Mouse (Mus musculus): ENCODE results near the gene Scaper.

Scaper gene

GRCm38 (mm10) chr9:55937664-55938617 lies at the start of gene Scaper:
Gene Scaper (minus strand): TSS chr9:55938119.
- in situ Hi-C loops (cut with MboI): no loop called here

- in situ Hi-C loops (cut with MboI): no loop called here
Measured at GRCm38 (mm10) chr9:55946819-55947218, 8.9 kb upstream of the Scaper start.

GRCm38 (mm10) chr9:55941356-55941755 lies 3.4 kb upstream of the Scaper start:
- in situ Hi-C loops (cut with MboI): no loop called here

DNA sequence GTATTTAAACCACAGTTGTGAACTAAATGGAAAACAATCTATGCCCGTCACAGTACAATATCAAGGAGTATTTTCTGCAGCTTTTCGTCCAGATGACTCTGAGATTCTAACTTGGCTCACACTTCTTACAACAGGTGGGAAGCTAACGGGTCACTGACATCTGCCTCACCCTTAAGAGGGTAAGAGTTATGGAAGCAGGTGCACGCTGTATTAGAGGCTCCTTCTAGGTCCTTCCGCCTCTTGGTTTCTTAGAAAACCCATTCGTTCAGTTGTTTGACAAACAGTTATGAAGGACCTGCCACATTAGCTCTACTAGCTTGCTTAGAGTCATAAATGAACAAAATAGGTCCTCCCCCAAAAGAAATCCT lies 683 bp upstream of the Scaper start:
- in situ Hi-C loops (cut with MboI): no loop called here

- in situ Hi-C loops (cut with MboI): no loop called here
Measured at GRCm38 (mm10) chr9:55937224-55937663, 675 bp downstream of the Scaper start.

GRCm38 (mm10) chr9:55932482-55932881 lies 5.4 kb downstream of the Scaper start:
- in situ Hi-C loops (cut with MboI): no loop called here

DNA sequence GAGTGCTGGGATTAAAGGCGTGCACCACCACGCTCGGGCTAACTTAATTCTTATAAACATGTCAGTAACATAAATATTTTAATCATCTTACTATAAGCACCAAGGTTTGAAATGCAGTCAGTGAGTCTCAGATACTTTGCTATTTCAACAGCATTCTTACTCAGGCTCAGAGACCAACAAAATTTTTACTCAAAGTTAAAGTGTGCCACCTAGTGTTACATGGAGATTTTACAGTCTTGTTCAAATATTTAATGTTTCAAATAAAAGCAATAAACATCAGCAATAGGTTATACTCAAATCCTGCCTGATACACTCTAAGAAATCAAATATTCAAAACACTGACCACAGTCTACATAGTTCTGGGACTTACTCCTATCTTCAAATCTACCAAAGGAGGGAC lies 19.3 kb downstream of the Scaper start:
- in situ Hi-C loops (cut with MboI): no loop called here

- in situ Hi-C loops (cut with MboI): no loop called here
Measured at GRCm38 (mm10) chr9:55916751-55917150, 21.2 kb downstream of the Scaper start.

DNA sequence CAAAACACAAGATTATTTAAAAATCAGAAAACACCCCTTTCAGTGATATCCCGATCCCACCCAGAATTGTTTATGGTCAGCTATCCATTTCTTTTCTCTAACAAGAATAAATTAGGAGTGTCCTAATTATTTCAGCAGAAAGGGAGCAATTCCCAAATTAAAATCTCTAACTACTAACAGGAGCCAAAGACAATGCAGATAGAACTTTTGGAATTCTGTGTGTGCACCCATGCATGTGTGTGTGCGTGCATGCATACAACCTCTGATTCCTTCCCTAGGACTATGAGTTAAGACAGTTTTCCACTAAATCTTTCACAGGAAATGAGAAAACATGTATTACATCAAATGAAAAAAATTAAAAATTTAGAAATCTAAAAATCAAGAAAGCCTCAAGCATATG lies 26.4 kb downstream of the Scaper start:
- in situ Hi-C loops (cut with MboI): no loop called here

DNA sequence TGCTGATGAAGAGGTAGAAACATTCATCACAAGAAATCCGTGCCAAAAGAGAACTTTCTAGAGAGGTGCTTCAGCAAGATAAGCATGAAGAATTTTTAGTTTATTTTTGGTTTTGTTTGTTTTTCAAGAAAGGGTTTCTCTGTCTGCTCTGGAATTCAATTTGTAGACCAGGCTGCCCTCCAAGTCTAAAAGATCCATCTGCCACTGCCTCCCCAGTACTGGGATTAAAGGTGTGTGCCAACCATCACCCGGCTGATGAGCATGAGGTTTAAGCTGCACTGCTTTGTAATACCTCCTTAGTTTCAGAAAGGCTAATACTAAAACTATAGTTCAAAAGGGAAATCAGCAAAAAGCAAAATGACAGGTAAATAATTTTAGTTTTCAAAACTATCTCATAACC lies 35.0 kb downstream of the Scaper start:
- in situ Hi-C loops (cut with MboI): no loop called here

DNA sequence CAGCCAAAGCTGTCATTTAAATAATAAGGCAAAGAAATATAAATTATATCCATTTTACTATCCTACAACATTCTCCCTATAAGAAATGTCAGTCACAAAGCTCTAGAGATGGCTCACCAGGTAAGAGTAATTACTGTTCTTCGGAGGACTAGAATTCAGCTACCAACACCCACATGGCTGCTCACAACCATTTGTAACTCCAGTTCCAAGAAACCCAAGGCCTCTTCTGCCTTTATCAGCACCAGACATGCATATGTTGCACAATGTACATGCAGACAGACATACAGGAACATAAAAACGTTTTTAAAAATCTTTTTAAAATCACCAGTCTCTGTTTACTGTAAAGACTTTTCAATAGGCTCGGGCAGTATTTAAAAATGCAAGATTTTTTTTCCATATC lies 36.3 kb downstream of the Scaper start:
- in situ Hi-C loops (cut with MboI): no loop called here

GRCm38 (mm10) chr9:55900531-55900930 lies 37.4 kb downstream of the Scaper start:
- in situ Hi-C loops (cut with MboI): no loop called here

GRCm38 (mm10) chr9:55878066-55878465 lies 59.9 kb downstream of the Scaper start:
- in situ Hi-C loops (cut with MboI): no loop called here

DNA sequence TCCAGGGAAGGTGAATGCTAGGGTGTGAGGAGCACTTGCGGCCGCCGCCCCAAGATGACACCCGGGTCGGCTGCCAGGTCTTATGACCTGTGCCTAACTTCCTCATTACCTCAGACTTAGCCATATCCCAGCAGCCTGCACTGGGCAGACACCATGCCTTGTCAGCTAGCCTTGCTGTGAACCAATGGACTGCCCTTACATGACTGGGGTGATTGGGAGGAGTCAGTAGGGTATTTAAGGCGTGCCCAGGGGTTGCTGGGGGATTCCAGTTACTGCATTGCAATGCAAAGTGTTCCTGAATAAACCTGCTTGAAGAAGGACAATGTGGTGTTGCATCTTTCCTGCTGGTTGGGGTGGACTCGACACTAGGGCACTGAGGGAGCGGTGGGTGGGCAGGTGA lies 148.5 kb downstream of the Scaper start:
- in situ Hi-C loops (cut with MboI): no loop called here

- in situ Hi-C loops (cut with MboI): no loop called here
Measured at GRCm38 (mm10) chr9:55712016-55712415, 225.9 kb downstream of the Scaper start.

GRCm38 (mm10) chr9:55710553-55710952 lies 227.4 kb downstream of the Scaper start:
- in situ Hi-C loops (cut with MboI): no loop called here

DNA sequence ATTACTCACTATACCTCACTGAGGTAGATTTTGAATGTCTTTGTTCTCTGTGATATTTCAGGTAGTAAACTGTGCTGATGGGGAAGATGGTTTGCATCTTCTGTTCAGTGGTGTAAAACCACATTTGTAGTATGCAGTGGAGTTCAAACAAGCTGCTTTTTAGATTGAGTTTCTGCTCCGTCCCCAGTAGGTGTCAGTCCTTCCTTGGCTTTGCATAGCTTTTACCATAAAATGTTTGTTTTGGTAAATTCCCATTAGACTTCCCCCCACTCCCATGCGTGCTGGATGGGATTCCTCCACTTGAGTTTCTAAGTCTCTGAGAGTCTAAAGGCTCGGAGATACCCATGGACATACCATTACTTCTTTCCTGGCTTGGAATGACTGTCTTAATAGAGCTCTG lies 231.3 kb downstream of the Scaper start:
- in situ Hi-C loops (cut with MboI): no loop called here

GRCm38 (mm10) chr9:55695307-55695706 lies 242.6 kb downstream of the Scaper start:
- in situ Hi-C loops (cut with MboI): no loop called here

DNA sequence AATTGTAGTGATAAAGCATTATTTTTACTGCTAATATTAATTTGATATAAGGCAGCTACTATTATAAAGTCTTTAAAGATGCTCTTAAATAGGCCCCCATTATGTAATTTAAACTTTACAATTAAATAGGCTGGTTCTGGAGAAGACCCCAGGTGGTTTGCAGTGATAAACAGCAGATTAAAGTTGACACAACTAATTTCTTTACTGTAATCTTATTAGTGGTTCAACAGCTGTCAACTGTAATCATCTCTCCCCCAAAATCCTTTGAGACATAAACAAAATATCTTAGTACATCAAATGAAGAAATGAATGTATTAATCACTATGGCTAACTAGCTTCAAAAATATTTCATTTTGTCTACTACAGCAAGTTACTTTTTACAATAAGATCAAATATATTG lies 260.8 kb downstream of the Scaper start:
- in situ Hi-C loops (cut with MboI): no loop called here

DNA sequence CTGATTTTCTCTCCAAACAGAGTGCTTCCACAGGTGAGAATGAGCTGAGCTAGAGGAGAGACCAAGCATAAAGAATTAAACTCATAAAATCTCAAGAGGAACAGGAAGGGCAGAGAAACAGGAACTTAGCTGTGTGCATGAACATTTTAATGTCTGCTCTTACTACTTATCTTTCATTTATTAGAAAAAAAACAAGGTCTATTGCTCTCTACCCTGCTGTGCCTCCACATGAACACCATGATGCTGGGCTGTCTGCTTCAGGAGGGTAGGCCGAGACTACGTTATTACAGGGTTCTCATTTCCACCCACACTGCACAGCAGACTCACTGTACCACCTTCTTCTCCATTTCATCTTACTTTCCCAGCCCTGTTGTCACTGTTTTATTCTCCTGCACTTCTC lies 291.5 kb downstream of the Scaper start:
- in situ Hi-C loops (cut with MboI): no loop called here

- in situ Hi-C loops (cut with MboI): no loop called here
Measured at GRCm38 (mm10) chr9:55626990-55627389, 310.9 kb downstream of the Scaper start.

DNA sequence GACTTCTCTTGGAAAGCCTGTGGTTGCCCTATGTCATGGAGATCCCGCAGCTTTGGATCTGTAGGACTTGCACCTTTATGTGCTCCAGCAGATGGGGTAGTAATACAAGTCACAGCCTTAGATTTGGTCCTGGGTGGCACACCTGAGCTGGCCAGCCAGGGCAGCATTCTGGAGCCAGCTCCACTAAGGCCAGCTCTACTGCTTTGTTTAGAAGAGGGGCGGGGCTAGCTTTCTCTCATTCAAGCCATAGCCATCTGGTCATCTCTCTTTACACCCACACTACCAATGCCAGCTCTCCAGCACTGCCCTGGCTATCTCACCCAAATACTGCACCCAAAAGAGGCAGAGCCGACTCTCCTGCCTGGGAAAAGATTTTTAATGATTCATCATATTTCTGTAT lies 323.2 kb downstream of the Scaper start:
- in situ Hi-C loops (cut with MboI): no loop called here

DNA sequence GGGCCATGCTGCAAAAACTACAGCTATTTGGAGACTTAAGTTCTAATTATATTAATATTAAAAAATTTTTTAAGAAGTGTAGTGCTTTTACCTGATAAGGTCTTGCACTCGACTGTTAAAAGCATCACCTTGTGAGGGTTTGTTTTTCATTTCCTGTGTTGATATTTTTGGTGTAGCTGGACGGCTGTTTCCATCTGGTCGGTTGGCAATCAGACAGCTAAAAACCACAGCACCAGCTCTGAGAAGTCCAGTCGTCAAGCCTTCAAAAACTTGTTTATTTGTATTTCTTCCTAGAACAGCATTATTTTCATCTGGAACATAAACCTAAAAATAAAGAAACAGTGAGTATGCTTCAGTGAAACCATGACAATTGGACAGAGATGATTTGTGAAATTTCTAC lies 328.2 kb downstream of the Scaper start:
- in situ Hi-C loops (cut with MboI): no loop called here

Data from mature B cell (primary cell).